Mouse (Mus musculus) frontal cortex, postnatal 14 days (tissue): Measurements from ENCODE around the gene Dnaja4.
A peak's percentile ranks its signal among the peaks of the same experiment; 100 is the strongest.
"Not testable (repeated sequence)": the region's sequence is repeated elsewhere in the genome, so short reads cannot be mapped to it uniquely, and the experiment has no call there.

ENCODE experiments used
- DNase-seq, 2 experiments: peaks; one replicate each; pipeline ENCODE4 v3.0.0; 2022; ENCODE audit warnings: low spot score in 2 of 2

Gene Dnaja4

GRCm38 (mm10) chr9:54698318-54699086 is at the start of gene Dnaja4:
TSS of gene Dnaja4 (plus strand) at chr9:54698873.
- DNase-seq = no peak

GRCm38 (mm10) chr9:54649360-54649759 is 49.3 kb upstream of the Dnaja4 start:
- no peak for DNase-seq

DNA sequence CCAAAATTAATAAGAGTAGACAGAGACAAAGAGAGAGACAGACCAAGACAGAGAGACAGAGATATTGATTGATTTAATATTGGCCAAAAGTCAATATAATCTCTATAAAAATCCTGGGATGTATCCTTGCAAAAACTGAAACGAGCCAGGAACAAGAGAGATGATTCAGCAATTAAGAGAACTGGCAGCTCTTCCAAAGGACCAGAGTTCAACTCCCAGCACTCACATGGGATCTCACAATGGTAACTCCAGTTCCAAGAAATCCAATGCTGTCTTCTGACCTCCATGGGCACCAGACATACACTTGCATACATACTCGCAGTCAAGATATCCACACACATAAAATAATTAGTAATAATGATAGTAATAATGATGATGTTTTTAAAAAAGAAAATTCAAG is 45.9 kb upstream of the Dnaja4 start:
- DNase-seq = no peak

DNA sequence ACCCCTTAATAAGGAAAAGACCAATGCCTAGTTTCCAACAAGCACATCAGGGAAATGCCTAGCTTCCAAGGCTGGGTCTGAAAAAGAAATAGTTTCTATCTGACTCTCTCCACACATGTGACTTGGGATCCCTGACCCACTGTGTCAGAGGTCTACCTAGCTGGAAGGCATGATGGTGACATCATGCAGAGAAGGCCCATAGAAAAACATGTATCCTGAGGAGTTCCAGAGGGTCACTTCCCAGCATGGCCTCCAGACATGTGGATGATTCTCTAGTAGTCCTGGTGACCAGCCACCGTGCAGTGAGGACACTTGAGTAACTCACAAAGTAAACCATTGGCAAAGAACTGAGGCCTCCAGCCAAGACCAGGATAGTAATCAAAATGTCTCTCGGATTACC is 42.8 kb upstream of the Dnaja4 start:
- no peak for DNase-seq

GRCm38 (mm10) chr9:54656402-54656801 is 42.3 kb upstream of the Dnaja4 start:
- no peak for DNase-seq

DNA sequence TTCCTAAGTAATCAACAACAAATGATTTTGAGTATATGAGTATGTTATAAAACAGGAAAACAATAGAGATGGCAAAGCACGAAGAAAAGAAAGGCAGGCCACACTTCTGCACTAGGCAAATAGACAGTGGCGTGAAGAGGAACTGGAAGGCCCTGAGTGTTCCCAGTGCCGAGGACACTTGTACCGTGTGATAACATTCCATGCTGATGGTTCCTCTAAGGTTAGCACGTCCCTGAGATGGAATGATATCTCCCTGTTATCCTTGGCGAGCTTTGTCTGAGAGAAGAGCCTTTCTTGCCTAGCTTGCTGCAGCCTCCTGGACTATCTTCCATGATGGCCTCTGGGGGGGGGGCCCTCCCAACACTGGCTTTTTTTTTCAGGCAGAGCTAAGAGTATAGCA is 39.9 kb upstream of the Dnaja4 start:
- DNase-seq = no peak

GRCm38 (mm10) chr9:54661605-54662377 is 36.9 kb upstream of the Dnaja4 start, which contains the start of gene Acsbg1:
TSS of gene Acsbg1 (minus strand) at chr9:54661870.
- DNase-seq = peak; percentile 10 to 19

GRCm38 (mm10) chr9:54664358-54664757 is 34.3 kb upstream of the Dnaja4 start:
- DNase-seq = no peak

DNA sequence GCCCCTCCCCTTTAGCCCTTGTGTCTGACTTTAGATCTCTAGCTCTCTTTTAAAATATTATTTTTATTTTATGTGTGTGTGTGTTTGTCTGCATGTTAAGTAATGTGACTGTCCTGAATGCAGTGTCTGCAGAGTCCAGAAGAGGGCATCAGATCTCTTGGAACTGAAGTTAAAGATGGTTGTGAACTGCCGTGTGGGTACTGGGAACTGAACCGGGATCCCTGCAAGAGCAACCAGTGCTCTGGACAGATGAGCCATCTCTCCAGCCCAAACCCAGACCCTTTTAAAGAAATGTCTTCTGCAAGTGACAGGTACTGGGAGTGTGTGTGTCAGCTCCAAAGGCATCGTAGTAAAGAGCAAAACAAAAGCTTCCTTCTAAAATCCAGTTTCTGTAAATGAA is 32.6 kb upstream of the Dnaja4 start:
- no peak for DNase-seq

DNA sequence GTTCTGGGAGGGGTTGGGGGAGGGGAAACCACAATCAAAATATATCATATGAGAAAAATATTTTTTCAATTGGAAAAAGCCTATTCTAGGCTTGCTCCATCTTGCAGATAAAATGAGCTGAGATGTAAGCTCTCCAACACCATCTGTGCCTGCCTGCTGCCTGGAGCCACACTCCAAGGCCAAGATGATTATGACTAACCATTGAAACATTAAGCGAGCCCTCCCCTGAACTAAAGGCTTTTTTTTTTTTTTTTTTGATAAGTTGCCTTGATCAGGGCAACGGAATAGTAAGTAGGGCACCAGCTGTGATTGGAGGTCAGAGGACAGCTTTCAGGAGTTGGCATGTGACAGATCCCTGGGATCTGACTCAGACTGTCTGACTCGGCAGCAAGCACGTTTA is 30.2 kb upstream of the Dnaja4 start:
- DNase-seq = no peak

- no peak for DNase-seq
Observed at GRCm38 (mm10) chr9:54671962-54672361, 26.7 kb upstream of the Dnaja4 start.

- no peak for DNase-seq
Observed at GRCm38 (mm10) chr9:54673887-54674286, 24.8 kb upstream of the Dnaja4 start.

- peak; percentile 42 to 69 for DNase-seq
Observed at GRCm38 (mm10) chr9:54676531-54676986, 22.1 kb upstream of the Dnaja4 start.

DNA sequence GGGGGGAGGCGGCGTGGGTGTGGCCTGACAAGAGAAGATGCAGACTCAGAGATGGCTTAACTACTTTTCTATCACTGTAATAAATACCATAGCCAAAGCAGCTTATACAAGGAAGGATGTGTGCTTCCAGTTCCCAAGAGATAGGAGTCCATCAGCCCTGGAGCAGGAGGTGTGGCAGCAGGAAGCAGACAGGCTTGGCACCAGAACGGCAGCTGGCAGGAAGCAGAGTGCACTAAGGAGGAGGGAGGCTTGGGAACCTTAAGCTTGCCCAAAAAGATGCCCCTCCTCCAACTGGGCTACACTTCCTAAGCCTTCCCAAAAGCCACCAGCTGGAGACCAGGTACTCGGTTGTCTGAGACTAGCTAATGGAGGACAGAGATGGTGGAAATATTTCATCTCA is 15.8 kb upstream of the Dnaja4 start:
- no peak for DNase-seq

- no peak for DNase-seq
Observed at GRCm38 (mm10) chr9:54683814-54684605, 14.7 kb upstream of the Dnaja4 start.

DNA sequence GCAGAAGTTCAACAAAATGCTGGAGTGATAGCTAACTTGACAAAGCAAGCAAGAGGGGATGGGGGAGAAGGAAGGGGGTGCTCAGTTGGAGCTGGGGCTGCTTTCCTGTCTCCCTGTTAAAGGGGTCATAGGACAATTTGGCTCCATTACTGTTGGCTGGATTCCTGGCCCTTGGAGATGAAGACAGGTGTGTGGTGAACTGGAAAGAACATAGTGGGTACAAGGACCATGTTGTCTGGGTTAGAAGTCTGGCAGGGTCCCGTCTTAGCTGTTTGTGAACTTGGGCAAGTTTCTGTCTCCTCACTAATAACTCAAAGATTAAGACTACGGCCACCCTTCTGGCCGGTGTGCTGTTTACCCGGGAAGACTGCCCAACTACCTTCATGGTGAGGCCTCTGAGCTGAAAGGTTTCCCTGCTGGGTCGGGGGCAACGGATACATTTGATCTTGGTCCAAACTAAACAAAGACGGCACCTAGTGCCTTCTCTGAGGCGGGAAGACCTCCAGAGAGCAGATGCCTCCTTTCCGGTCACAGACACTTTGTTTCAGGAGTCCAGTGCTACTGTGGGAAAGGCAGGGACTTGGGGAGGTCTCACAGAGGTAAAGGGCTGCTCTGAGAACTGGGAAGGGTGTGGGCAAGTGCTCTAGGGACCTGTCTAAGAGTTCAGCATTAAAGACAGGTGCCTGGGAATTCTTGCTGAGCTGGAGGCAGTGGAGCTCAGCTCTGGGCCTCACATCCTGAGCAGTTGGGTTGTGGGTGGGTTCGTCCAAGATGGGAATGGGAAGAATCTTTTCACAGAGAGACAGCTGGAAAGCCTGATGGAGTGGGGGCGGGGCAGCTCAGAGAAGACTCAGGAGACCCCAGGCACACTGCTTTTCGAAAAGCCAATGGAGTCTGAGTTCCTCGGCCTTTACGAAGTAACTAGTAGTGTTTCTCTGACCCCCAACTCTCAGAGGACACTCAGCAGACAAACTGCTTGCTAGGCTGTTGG is 11.1 kb upstream of the Dnaja4 start:
- DNase-seq = peak in 1 of 2 experiments; percentile 25

GRCm38 (mm10) chr9:54689446-54689845 is 9.2 kb upstream of the Dnaja4 start:
- no peak for DNase-seq

DNA sequence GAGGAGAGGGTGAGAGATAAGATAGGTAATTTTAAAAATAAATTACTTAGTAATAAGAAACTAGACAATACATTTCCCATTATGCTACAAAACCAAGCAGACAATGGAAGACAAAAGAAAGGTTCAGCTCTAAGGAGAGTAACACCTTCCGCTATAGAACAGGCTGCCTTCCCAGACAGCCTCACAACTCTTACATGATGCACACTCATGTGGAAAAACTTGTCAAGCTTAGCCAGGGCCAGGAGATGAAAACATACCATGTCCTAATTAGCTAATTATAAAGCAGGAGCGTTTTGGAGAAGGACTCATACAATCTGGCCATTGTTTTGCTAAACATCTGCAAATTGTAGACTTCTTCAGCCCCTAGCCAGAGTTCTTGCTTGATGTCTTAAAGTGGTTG is 8.0 kb upstream of the Dnaja4 start:
- DNase-seq = not testable (repeated sequence)

DNA sequence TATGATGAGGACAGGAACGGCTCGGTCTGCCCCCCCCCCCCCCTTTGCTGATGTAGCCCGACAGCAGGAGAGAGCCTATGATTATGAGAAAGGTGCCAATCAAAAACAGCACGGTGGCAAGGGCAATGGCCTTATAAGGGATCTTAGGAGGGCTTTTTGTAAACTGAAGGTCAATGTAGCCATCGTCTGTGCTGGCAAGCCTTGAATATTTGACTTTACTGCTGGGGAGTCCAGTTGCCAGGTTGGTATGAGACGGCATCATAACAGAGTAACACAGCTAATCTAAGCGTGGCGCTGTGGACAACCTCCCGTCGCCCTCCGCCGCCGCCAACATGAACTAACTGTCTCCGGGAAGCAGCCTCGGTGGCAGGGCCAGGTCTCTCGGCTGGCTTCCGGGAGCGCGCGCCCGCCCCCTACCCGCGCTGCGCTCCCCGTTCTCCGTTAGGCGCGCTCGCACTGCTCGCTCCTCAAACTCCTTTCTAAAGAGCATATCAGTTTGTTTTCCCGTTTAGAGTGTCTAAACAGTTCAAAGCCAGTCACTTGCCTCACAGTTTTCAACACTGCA is 7.3 kb upstream of the Dnaja4 start:
- not testable (repeated sequence) for DNase-seq

- no peak for DNase-seq
Observed at GRCm38 (mm10) chr9:54699087-54699344, 343 bp downstream of the Dnaja4 start.
